25 mouse cellular contexts compared by ENCODE assay signal in the genomic region with DNA sequence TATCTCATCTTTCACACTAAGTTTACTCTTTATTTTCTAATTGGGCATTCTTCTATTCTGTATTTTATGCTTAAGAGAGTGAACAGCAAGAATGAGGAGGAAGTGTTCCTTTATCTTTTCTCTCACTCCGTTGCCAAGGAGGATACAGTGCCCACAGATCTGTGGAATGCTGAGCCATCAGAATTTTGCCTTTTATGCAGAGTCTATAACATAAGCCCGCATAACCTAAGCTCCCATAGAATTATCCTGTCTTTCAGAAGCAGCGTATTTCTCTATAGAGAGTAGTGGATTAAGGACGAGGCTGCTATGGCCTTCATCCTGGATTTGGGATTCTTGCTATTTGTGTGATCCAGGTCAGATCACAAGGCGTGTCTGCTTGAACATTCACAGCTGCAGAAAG.
DNase-seq lines count a peak whose midpoint lies in the region; ATAC-seq and TF ChIP-seq lines count a peak whose summit lies in the region.
"Had no signal": no experiment of that assay in that cellular context is flagged by ENCODE, and none has a peak within 500 bp of the region (broad histone marks: within the 10 kb centered on the region; RNA-seq: fewer than 3 reads in every experiment).

No protein-coding gene starts in this region.

- 15% methylated on average over 5 of the region's 5 CpGs for WGBS in midbrain, embryonic 14.5 days
- WGBS in midbrain, embryonic 10.5 days = 54% methylated on average over 5 of the region's 5 CpGs

- no peaks in the 10 kb centered on the region for H3K9me3 ChIP-seq in midbrain, embryonic 14.5 days (ENCODE audit: control insufficient read depth, low read length)
- H3K9me3 ChIP-seq in midbrain, embryonic 10.5 days (replicated peaks) = no peaks in the 10 kb centered on the region
- H3K9me3 ChIP-seq: embryonic facial prominence, embryonic 15.5 days; G1E; hindbrain, embryonic 12.5 days; hindbrain, embryonic 15.5 days had no signal

- H3K27me3 ChIP-seq in midbrain, embryonic 14.5 days (ENCODE audit: control insufficient read depth, insufficient read depth, low read length) = no peaks in the 10 kb centered on the region
- H3K27me3 ChIP-seq in midbrain, embryonic 10.5 days (ENCODE audit: low read depth, poor library complexity, severe bottlenecking) = no peaks in the 10 kb centered on the region
- H3K27me3 ChIP-seq: CH12.LX; embryonic facial prominence, embryonic 15.5 days; hindbrain, embryonic 12.5 days; hindbrain, embryonic 15.5 days; Patski had no signal

- ATAC-seq in frontal cortex, adult (ENCODE audit: low TSS enrichment) = peak; percentile 85
- no peak for ATAC-seq in midbrain, embryonic 14.5 days (ENCODE audit: low FRiP score, low TSS enrichment)
- ATAC-seq: forebrain, embryonic 14.5 days; Patski had no signal

- no peak overlapping the region for H3K4me2 ChIP-seq in midbrain, embryonic 14.5 days (ENCODE audit: low read length)
- H3K4me2 ChIP-seq: embryonic facial prominence, embryonic 15.5 days; heart, embryonic 11.5 days; hindbrain, embryonic 12.5 days; hindbrain, embryonic 15.5 days had no signal

- TF ChIP-seq CTCF in brain, embryonic 14.5 days (IDR thresholded peaks at IDR 0.05; ENCODE audit: borderline replicate concordance, extremely low read depth, insufficient read depth, insufficient read length) = no peak

- no peak overlapping the region for H3K9ac ChIP-seq in midbrain, embryonic 14.5 days (replicated peaks; ENCODE audit: low read length)
- H3K9ac ChIP-seq: embryonic facial prominence, embryonic 15.5 days; hindbrain, embryonic 12.5 days; hindbrain, embryonic 15.5 days had no signal

- no peak overlapping the region for H3K4me3 ChIP-seq in midbrain, embryonic 14.5 days (replicated peaks; ENCODE audit: low read depth, low read length)
- H3K4me3 ChIP-seq in midbrain, embryonic 10.5 days = no peak overlapping the region
- H3K4me3 ChIP-seq: embryonic facial prominence, embryonic 15.5 days; gastrocnemius, adult 2 months; hindbrain, embryonic 12.5 days; hindbrain, embryonic 15.5 days had no signal

- no peak for DNase-seq in frontal cortex, postnatal 10 days (ENCODE audit: low spot score in 2 of 2)
- DNase-seq in midbrain, embryonic 14.5 days = peak; percentile 19
- DNase-seq in midbrain, embryonic 10.5 days (ENCODE audit: low spot score) = no peak
- DNase-seq in brain, embryonic 14.5 days (ENCODE audit: low read depth) = peak; percentile 31
- no peak for DNase-seq in yolk sac, embryonic 10.5 days (ENCODE audit: low spot score)
- DNase-seq: adrenal gland, postnatal 10 days; adrenal gland, postnatal 36 days; B cell, adult 2 months; cerebellum, adult 11-12 months; cerebellum, adult 8-10 months; cerebellum, postnatal 10 days; cerebellum, postnatal 36 days; embryo, embryonic 11 days; gastrocnemius, adult 2 months; gastrocnemius, postnatal 14 days; heart, adult 11 months had no signal

- TF ChIP-seq POLR2A in brain, embryonic 14.5 days (IDR thresholded peaks at IDR 0.05; ENCODE audit: borderline replicate concordance, extremely low read depth, insufficient read depth, insufficient read length, poor library complexity, severe bottlenecking) = no peak

- H3K36me3 ChIP-seq in midbrain, embryonic 14.5 days (ENCODE audit: control insufficient read depth, insufficient read depth, low read length) = no peaks in the 10 kb centered on the region
- no peaks in the 10 kb centered on the region for H3K36me3 ChIP-seq in midbrain, embryonic 10.5 days
- H3K36me3 ChIP-seq: embryonic facial prominence, embryonic 15.5 days; G1E; hindbrain, embryonic 12.5 days; hindbrain, embryonic 15.5 days had no signal

- no peak overlapping the region for H3K27ac ChIP-seq in midbrain, embryonic 14.5 days (replicated peaks; ENCODE audit: low read depth, low read length)
- no peak overlapping the region for H3K27ac ChIP-seq in midbrain, embryonic 10.5 days (replicated peaks)
- H3K27ac ChIP-seq: embryonic facial prominence, embryonic 15.5 days; gastrocnemius, adult 2 months; hindbrain, embryonic 12.5 days; hindbrain, embryonic 15.5 days had no signal

- 0 out of 2 replicates have a peak, but pooled peaks cover 4% of the 10 kb centered on the region for H3K4me1 ChIP-seq in midbrain, embryonic 14.5 days (ENCODE audit: control insufficient read depth, insufficient read depth, low read length)
- peaks cover 8% of the 10 kb centered on the region; the same call in 1 of the 2 replicates for H3K4me1 ChIP-seq in midbrain, embryonic 10.5 days
- H3K4me1 ChIP-seq: embryonic facial prominence, embryonic 15.5 days; hindbrain, embryonic 12.5 days; hindbrain, embryonic 15.5 days had no signal

Comparison
In these comparisons a context has a peak if more than half of its experiments do, and no peak if none do; other contexts are left out.
1. DNase-seq: peak in midbrain, embryonic 14.5 days (single experiment) and brain, embryonic 14.5 days (single experiment); none in frontal cortex, postnatal 10 days (0 of 2), midbrain, embryonic 10.5 days (single experiment) and yolk sac, embryonic 10.5 days (single experiment).